Mouse (Mus musculus): ENCODE data around the gene Gpr89. TPM values are rescaled to one million over a fixed set of nuclear protein-coding genes. Genes with fewer than 3 reads are reported as not detected.
A peak's percentile ranks its signal among the peaks of the same experiment; 100 is the strongest.

Gpr89 gene
- total RNA-seq, 4 experiments from 2014 or later = 37.7 to 43.1 (median 41.9) TPM

GRCm38 (mm10) chr3:96869091-96869490 is 36.1 kb downstream of the Gpr89 start:
- DNase-seq = no peak

GRCm38 (mm10) chr3:96868566-96868965 is 36.6 kb downstream of the Gpr89 start:
- DNase-seq = no peak

- DNase-seq = no peak
These were observed 37.3 kb downstream of the Gpr89 start for GRCm38 (mm10) chr3:96867863-96868262.

GRCm38 (mm10) chr3:96860498-96860897 is 44.6 kb downstream of the Gpr89 start:
- DNase-seq = no peak

- no peak for DNase-seq
These were observed 49.3 kb downstream of the Gpr89 start for GRCm38 (mm10) chr3:96855833-96856232.

GRCm38 (mm10) chr3:96854376-96854775 is 50.8 kb downstream of the Gpr89 start:
- DNase-seq = no peak

- no peak for DNase-seq
These were observed 52.6 kb downstream of the Gpr89 start for GRCm38 (mm10) chr3:96852561-96852960.

- DNase-seq = no peak
These were observed 55.9 kb downstream of the Gpr89 start for GRCm38 (mm10) chr3:96849168-96849727.

- DNase-seq = no peak
These were observed 56.7 kb downstream of the Gpr89 start for GRCm38 (mm10) chr3:96848470-96848869.

- no peak for DNase-seq
These were observed 57.5 kb downstream of the Gpr89 start for GRCm38 (mm10) chr3:96847661-96848060.

- no peak for DNase-seq
These were observed 58.2 kb downstream of the Gpr89 start for GRCm38 (mm10) chr3:96846985-96847384.

GRCm38 (mm10) chr3:96845806-96846205 is 59.3 kb downstream of the Gpr89 start:
- DNase-seq = peak; percentile 42

- DNase-seq = no peak
These were observed 60.0 kb downstream of the Gpr89 start for GRCm38 (mm10) chr3:96845191-96845590.

- DNase-seq = no peak
These were observed 66.0 kb downstream of the Gpr89 start for GRCm38 (mm10) chr3:96838996-96839645.

- no peak for DNase-seq
These were observed 68.7 kb downstream of the Gpr89 start for GRCm38 (mm10) chr3:96836414-96836813.

GRCm38 (mm10) chr3:96834587-96835348 is 70.4 kb downstream of the Gpr89 start:
- DNase-seq = no peak

GRCm38 (mm10) chr3:96832930-96833329 is 72.2 kb downstream of the Gpr89 start:
- no peak for DNase-seq

GRCm38 (mm10) chr3:96829856-96830255 is 75.3 kb downstream of the Gpr89 start:
- no peak for DNase-seq

GRCm38 (mm10) chr3:96828984-96829383 is 76.2 kb downstream of the Gpr89 start, which contains the start of the genes Pdzk1 and Cd160:
Gene Pdzk1 (plus strand): TSS chr3:96829284.
Gene Cd160 (minus strand): TSS chr3:96829351.
- no peak for DNase-seq

GRCm38 (mm10) chr3:96828308-96828864 is 76.8 kb downstream of the Gpr89 start:
- no peak for DNase-seq

- no peak for DNase-seq
These were observed 79.9 kb downstream of the Gpr89 start for GRCm38 (mm10) chr3:96825261-96825660.

- no peak for DNase-seq
These were observed 80.5 kb downstream of the Gpr89 start for GRCm38 (mm10) chr3:96824614-96825013.

GRCm38 (mm10) chr3:96823701-96824100 is 81.4 kb downstream of the Gpr89 start:
- DNase-seq = no peak
